In genomic region chr1:158713301-158714095, GRCm38 (mm10) we compare ENCODE assay signal across 7 mouse cellular contexts.
DNase-seq lines count a peak whose midpoint lies in the region.

No protein-coding gene starts in this region.

- DNase-seq in left cerebral cortex, adult 18-20 months (ENCODE audit: low spot score in 2 of 2): peak; percentile 32 to 37
- DNase-seq in left cerebral cortex, adult 11 months (ENCODE audit: low spot score): no peak
- peak; percentile 40 for DNase-seq in adrenal gland, postnatal 10 days
- peak; percentile 15 to 39 for DNase-seq in cerebellum, postnatal 25 days
- peak; percentile 25 for DNase-seq in heart, postnatal 4 days
- peak; percentile 19 to 21 for DNase-seq in lung, postnatal 4 days
- no peak for DNase-seq in MN1 (ENCODE audit: low spot score)

Comparison
In these comparisons a context has a peak if more than half of its experiments do, and no peak if none do; other contexts are left out.
1. DNase-seq: peak in left cerebral cortex, adult 18-20 months (2 of 2), adrenal gland, postnatal 10 days (single experiment), cerebellum, postnatal 25 days (2 of 2), heart, postnatal 4 days (single experiment) and lung, postnatal 4 days (2 of 2); none in left cerebral cortex, adult 11 months (single experiment) and MN1 (single experiment).